Mouse (Mus musculus): ENCODE data around the gene Mphosph9.

GRCm38 (mm10) chr5:124259133-124259532, 68.6 kb downstream of the Mphosph9 start:
- TF ChIP-seq CTCF (IDR thresholded peaks at IDR 0.05; ENCODE audit: extremely low read depth, insufficient read depth, insufficient read length, insufficient replicate concordance), result no peak
- no peak for TF ChIP-seq POLR2A (IDR thresholded peaks at IDR 0.05; ENCODE audit: low read depth, low read length)

Measured in spleen, adult 2 months (tissue).